Mouse (Mus musculus): ENCODE data around the gene Phgr1.
A peak's percentile ranks its signal among the peaks of the same experiment; 100 is the strongest.

GRCm38 (mm10) chr2:118790551-118791525 lies 18.3 kb downstream of the Phgr1 start:
- TF ChIP-seq CTCF (IDR thresholded peaks at IDR 0.05; ENCODE audit: low read depth, low read length) (peak; percentile 88), POLR2A (IDR thresholded peaks at IDR 0.05; ENCODE audit: extremely low read depth, insufficient read depth, low read length) (no peak)

Measured in liver, adult 2 months (tissue).